Mouse (Mus musculus): ENCODE data around the gene Dnajc8. TPM values are rescaled to one million over a fixed set of nuclear protein-coding genes. Genes with fewer than 3 reads are reported as not detected.

The Dnajc8 gene
- total and polyA plus RNA-seq, 3 experiments, result 213 to 337 (median 240) TPM

DNA sequence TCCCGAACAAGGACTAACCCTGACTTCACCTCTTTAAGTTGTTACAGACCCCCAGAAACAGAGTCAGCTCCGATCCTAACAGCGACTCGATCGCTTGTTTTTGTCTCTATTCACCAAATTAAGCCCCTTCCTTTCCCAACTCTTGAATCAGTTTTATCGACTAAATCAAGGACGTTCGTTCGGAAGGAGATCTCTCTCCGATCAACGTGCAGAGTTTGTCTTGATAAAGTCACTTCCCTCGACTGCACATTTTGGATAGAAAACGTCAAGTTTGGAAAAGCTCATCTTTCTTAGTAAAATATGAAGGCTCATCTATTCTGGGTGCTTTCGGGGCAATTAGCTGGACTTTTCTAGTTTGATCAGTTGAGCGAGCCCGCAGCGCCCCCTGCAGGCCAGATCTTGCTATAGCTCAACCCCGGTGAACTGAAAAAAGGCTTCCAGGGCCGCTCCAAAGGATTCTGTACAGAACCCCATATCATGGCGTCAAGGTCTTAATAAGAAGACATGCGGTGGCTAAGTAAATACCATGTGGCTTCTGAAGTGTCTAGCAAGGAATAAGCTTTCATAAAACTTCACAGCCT, 20.7 kb upstream of the Dnajc8 start:
- no peaks in the 10 kb centered on the region for H3K27me3 ChIP-seq (ENCODE audit: insufficient read depth, low read length)
- TF ChIP-seq CTCF (IDR thresholded peaks at IDR 0.05; ENCODE audit: low read depth, low read length) (peak; percentile 54; the same call in 1 of the 2 replicates), TAL1 (conservative IDR thresholded peaks at IDR 0.05; ENCODE audit: low read depth, low read length) (no peak)
- H3K4me1 ChIP-seq (ENCODE audit: insufficient read depth, low read depth, low read length), result peaks cover 52% of the 10 kb centered on the region
- peak overlapping the region; percentile 68; the same call in 1 of the 2 replicates for H3K4me3 ChIP-seq (ENCODE audit: low read depth, low read length)
- ATAC-seq (ENCODE audit: extremely low read depth, insufficient number of reproducible peaks, low FRiP score, poor library complexity, severe bottlenecking) (no peak), DNase-seq (ENCODE audit: low spot score) (no peak)
- no peaks in the 10 kb centered on the region for H3K9me3 ChIP-seq (replicated peaks)
- no peaks in the 10 kb centered on the region for H3K36me3 ChIP-seq (replicated peaks)

DNA sequence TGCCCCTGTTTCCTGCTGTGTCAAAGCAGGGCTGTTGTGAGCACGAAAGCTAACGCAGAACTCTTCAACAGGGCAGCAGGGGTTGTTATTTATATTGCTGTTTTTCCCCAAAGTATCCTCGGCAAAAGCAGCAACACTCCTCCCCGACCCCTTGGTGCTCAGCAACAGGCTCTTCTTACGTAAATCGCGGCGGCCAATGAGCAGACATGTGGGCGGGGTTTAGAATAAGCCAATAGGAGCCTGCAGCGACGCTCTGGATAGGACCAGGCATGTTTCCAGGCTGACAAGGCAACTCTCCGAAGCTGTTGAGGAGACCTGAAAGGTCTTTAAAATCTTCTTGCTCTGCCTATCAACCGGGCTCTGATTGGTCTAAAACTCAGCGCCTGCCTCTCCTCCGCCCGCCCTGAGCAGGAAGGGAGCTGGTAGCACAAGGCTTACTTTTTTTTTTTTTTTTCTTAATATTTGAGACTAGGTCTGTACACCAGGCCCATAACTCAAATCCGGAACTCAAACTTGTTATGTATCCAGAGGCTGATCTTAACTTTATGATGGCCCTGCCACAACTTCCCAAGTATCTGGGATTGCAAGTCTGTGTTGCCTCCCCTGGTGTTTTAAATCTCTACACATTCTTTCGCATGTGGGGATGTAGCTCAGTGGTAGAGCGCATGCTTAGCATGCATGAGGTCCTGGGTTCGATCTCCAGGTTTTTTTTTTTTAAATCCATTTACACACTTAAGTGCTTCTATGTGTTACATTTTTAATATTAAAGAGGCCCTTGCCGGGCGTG, 19.8 kb upstream of the Dnajc8 start:
- H3K9me3 ChIP-seq (replicated peaks), result no peaks in the 10 kb centered on the region
- no peaks in the 10 kb centered on the region for H3K27me3 ChIP-seq (ENCODE audit: insufficient read depth, low read length)
- DNase-seq (ENCODE audit: low spot score) (peak; percentile 84), ATAC-seq (ENCODE audit: extremely low read depth, insufficient number of reproducible peaks, low FRiP score, poor library complexity, severe bottlenecking) (peak; percentile 88)
- peaks cover 48% of the 10 kb centered on the region for H3K4me1 ChIP-seq (ENCODE audit: insufficient read depth, low read depth, low read length)
- TF ChIP-seq CTCF (IDR thresholded peaks at IDR 0.05; ENCODE audit: low read depth, low read length), result no peak
- no peak for TF ChIP-seq POLR2AphosphoS5 (IDR thresholded peaks at IDR 0.05; ENCODE audit: insufficient replicate concordance, low read depth, low read length)
- no peak for TF ChIP-seq GATA1 (IDR thresholded peaks at IDR 0.05; ENCODE audit: borderline replicate concordance, low read length)
- no peak for TF ChIP-seq TAL1 (conservative IDR thresholded peaks at IDR 0.05; ENCODE audit: low read depth, low read length)
- no peak for TF ChIP-seq GATA2 (IDR thresholded peaks at IDR 0.05; ENCODE audit: borderline replicate concordance, low read depth, low read length)
- peak overlapping the region; percentile 68 for H3K4me3 ChIP-seq (ENCODE audit: low read depth, low read length)
- H3K36me3 ChIP-seq (replicated peaks), result no peaks in the 10 kb centered on the region

GRCm38 (mm10) chr4:132518066-132518465, 17.3 kb upstream of the Dnajc8 start:
- DNase-seq (ENCODE audit: low spot score) (no peak), ATAC-seq (ENCODE audit: extremely low read depth, insufficient number of reproducible peaks, low FRiP score, poor library complexity, severe bottlenecking) (no peak)
- no peaks in the 10 kb centered on the region for H3K9me3 ChIP-seq (replicated peaks)
- H3K27me3 ChIP-seq (ENCODE audit: insufficient read depth, low read length), result no peaks in the 10 kb centered on the region
- H3K4me3 ChIP-seq (ENCODE audit: low read depth, low read length), result no peak overlapping the region
- no peaks in the 10 kb centered on the region for H3K36me3 ChIP-seq (replicated peaks)
- no peak for TF ChIP-seq TAL1 (conservative IDR thresholded peaks at IDR 0.05; ENCODE audit: low read depth, low read length)
- TF ChIP-seq GATA2 (IDR thresholded peaks at IDR 0.05; ENCODE audit: borderline replicate concordance, low read depth, low read length), result no peak
- TF ChIP-seq CTCF (IDR thresholded peaks at IDR 0.05; ENCODE audit: low read depth, low read length), result no peak
- no peak for TF ChIP-seq POLR2AphosphoS5 (IDR thresholded peaks at IDR 0.05; ENCODE audit: insufficient replicate concordance, low read depth, low read length)
- no peak for TF ChIP-seq GATA1 (IDR thresholded peaks at IDR 0.05; ENCODE audit: borderline replicate concordance, low read length)
- H3K4me1 ChIP-seq (ENCODE audit: insufficient read depth, low read depth, low read length), result peaks cover 33% of the 10 kb centered on the region

GRCm38 (mm10) chr4:132519188-132519587, 16.2 kb upstream of the Dnajc8 start:
- H3K36me3 ChIP-seq (replicated peaks), result no peaks in the 10 kb centered on the region
- DNase-seq (ENCODE audit: low spot score) (no peak), ATAC-seq (ENCODE audit: extremely low read depth, insufficient number of reproducible peaks, low FRiP score, poor library complexity, severe bottlenecking) (no peak)
- TF ChIP-seq CTCF (IDR thresholded peaks at IDR 0.05; ENCODE audit: low read depth, low read length) (no peak), GATA1 (IDR thresholded peaks at IDR 0.05; ENCODE audit: borderline replicate concordance, low read length) (no peak)
- H3K27me3 ChIP-seq (ENCODE audit: insufficient read depth, low read length), result no peaks in the 10 kb centered on the region
- peaks cover 26% of the 10 kb centered on the region for H3K4me1 ChIP-seq (ENCODE audit: insufficient read depth, low read depth, low read length)
- no peak overlapping the region for H3K4me3 ChIP-seq (ENCODE audit: low read depth, low read length)
- H3K9me3 ChIP-seq (replicated peaks), result no peaks in the 10 kb centered on the region

- peaks cover 44% of the 10 kb centered on the region for H3K4me1 ChIP-seq (ENCODE audit: insufficient read depth, low read depth, low read length)
- no peaks in the 10 kb centered on the region for H3K9me3 ChIP-seq (replicated peaks)
- no peak overlapping the region for H3K4me3 ChIP-seq (ENCODE audit: low read depth, low read length)
- DNase-seq (ENCODE audit: low spot score) (no peak), ATAC-seq (ENCODE audit: extremely low read depth, insufficient number of reproducible peaks, low FRiP score, poor library complexity, severe bottlenecking) (no peak)
- H3K27me3 ChIP-seq (ENCODE audit: insufficient read depth, low read length), result no peaks in the 10 kb centered on the region
- TF ChIP-seq POLR2AphosphoS5 (IDR thresholded peaks at IDR 0.05; ENCODE audit: insufficient replicate concordance, low read depth, low read length), result no peak
- H3K36me3 ChIP-seq (replicated peaks), result peaks cover 8% of the 10 kb centered on the region
Observed at GRCm38 (mm10) chr4:132524321-132524741, 11.0 kb upstream of the Dnajc8 start.

- Histone ChIP-seq H3K9me3 (replicated peaks) (no peaks in the 10 kb centered on the region), H3K4me1 (ENCODE audit: insufficient read depth, low read depth, low read length) (peaks cover 49% of the 10 kb centered on the region), H3K36me3 (replicated peaks) (peaks cover 10% of the 10 kb centered on the region), H3K27me3 (ENCODE audit: insufficient read depth, low read length) (no peaks in the 10 kb centered on the region), H3K4me3 (ENCODE audit: low read depth, low read length) (no peak overlapping the region)
- ATAC-seq (ENCODE audit: extremely low read depth, insufficient number of reproducible peaks, low FRiP score, poor library complexity, severe bottlenecking) (no peak), DNase-seq (ENCODE audit: low spot score) (no peak)
- TF ChIP-seq TAL1 (conservative IDR thresholded peaks at IDR 0.05; ENCODE audit: low read depth, low read length), result no peak
- no peak for TF ChIP-seq CTCF (IDR thresholded peaks at IDR 0.05; ENCODE audit: low read depth, low read length)
- TF ChIP-seq GATA2 (IDR thresholded peaks at IDR 0.05; ENCODE audit: borderline replicate concordance, low read depth, low read length), result no peak
- TF ChIP-seq POLR2AphosphoS5 (IDR thresholded peaks at IDR 0.05; ENCODE audit: insufficient replicate concordance, low read depth, low read length), result no peak
- no peak for TF ChIP-seq GATA1 (IDR thresholded peaks at IDR 0.05; ENCODE audit: borderline replicate concordance, low read length)
Observed at GRCm38 (mm10) chr4:132524808-132525207, 10.5 kb upstream of the Dnajc8 start.

All from G1E (cell line).